Mouse (Mus musculus) layer of hippocampus, adult 8-10 months (tissue): ENCODE data around the gene Cd5. TPM values are rescaled to one million over a fixed set of nuclear protein-coding genes. Genes with fewer than 3 reads are reported as not detected.

Experiments used
- DNase-seq, 2 experiments: peaks; one replicate each; pipeline ENCODE4 v3.0.0; 2022; ENCODE audit warnings: low spot score in 2 of 2
- total RNA-seq, 4 experiments: library from RNA; stranded (reverse); gene quantifications; 2 replicates each; pipeline ENCODE4 v1.2.4; 2022

Cd5 gene
- total RNA-seq, 4 experiments from 2014 or later: 0.14 to 0.59 (median 0.58) TPM; not detected in 1

GRCm38 (mm10) chr19:10759525-10759924 is 20.7 kb upstream of the Cd5 start:
- DNase-seq: no peak

- DNase-seq: no peak
Measured at GRCm38 (mm10) chr19:10758708-10759107, 19.9 kb upstream of the Cd5 start.

- DNase-seq: no peak
Measured at GRCm38 (mm10) chr19:10757526-10757925, 18.7 kb upstream of the Cd5 start.

GRCm38 (mm10) chr19:10757125-10757524 is 18.3 kb upstream of the Cd5 start:
- DNase-seq: no peak

GRCm38 (mm10) chr19:10752646-10753045 is 13.8 kb upstream of the Cd5 start:
- DNase-seq: no peak

- no peak for DNase-seq
Measured at GRCm38 (mm10) chr19:10752106-10752505, 13.3 kb upstream of the Cd5 start.

- no peak for DNase-seq
Measured at GRCm38 (mm10) chr19:10751607-10752006, 12.8 kb upstream of the Cd5 start.

- DNase-seq: no peak
Measured at GRCm38 (mm10) chr19:10750161-10750560, 11.4 kb upstream of the Cd5 start.

GRCm38 (mm10) chr19:10749295-10749694 is 10.5 kb upstream of the Cd5 start:
- no peak for DNase-seq

GRCm38 (mm10) chr19:10748401-10749102 is 9.8 kb upstream of the Cd5 start:
- no peak for DNase-seq

GRCm38 (mm10) chr19:10747718-10748117 is 8.9 kb upstream of the Cd5 start:
- no peak for DNase-seq

- DNase-seq: no peak
Measured at GRCm38 (mm10) chr19:10747182-10747581, 8.4 kb upstream of the Cd5 start.

- no peak for DNase-seq
Measured at GRCm38 (mm10) chr19:10742565-10742964, 3.8 kb upstream of the Cd5 start.

- no peak for DNase-seq
Measured at GRCm38 (mm10) chr19:10742145-10742544, 3.3 kb upstream of the Cd5 start.

GRCm38 (mm10) chr19:10740641-10741440 is 2.0 kb upstream of the Cd5 start:
- no peak for DNase-seq

- DNase-seq: no peak
Measured at GRCm38 (mm10) chr19:10739916-10740315, 1.1 kb upstream of the Cd5 start.

GRCm38 (mm10) chr19:10738038-10738437 is 764 bp downstream of the Cd5 start:
- DNase-seq: no peak

- DNase-seq: no peak
Measured at GRCm38 (mm10) chr19:10735861-10736260, 2.9 kb downstream of the Cd5 start.

GRCm38 (mm10) chr19:10735061-10735460 is 3.7 kb downstream of the Cd5 start:
- no peak for DNase-seq

GRCm38 (mm10) chr19:10734554-10734953 is 4.2 kb downstream of the Cd5 start:
- no peak for DNase-seq

GRCm38 (mm10) chr19:10733501-10734127 is 5.2 kb downstream of the Cd5 start:
- no peak for DNase-seq

GRCm38 (mm10) chr19:10732741-10733140 is 6.1 kb downstream of the Cd5 start:
- DNase-seq: no peak
